Mouse (Mus musculus) 3134 (cell line): ENCODE data around the gene Nacc1.
A peak's percentile ranks its signal among the peaks of the same experiment; 100 is the strongest.

Experiments used
- DNase-seq: peaks from one replicate; pipeline ENCODE4 v3.0.0-alpha.2; 2011; ENCODE audit warnings: low spot score; ENCODE audit not compliant: insufficient read length; ENCODE audit errors: extremely low read depth

Gene Nacc1

GRCm38 (mm10) chr8:84687705-84688100, at the start of gene Nacc1:
Nacc1 (minus strand) TSS chr8:84687862.
- DNase-seq, result peak; percentile 80

- no peak for DNase-seq
These were observed 48.9 kb upstream of the Nacc1 start for GRCm38 (mm10) chr8:84736521-84736920.

- no peak for DNase-seq
These were observed 47.9 kb upstream of the Nacc1 start for GRCm38 (mm10) chr8:84735597-84735996.

GRCm38 (mm10) chr8:84734680-84735079, 47.0 kb upstream of the Nacc1 start:
- DNase-seq, result no peak

GRCm38 (mm10) chr8:84733959-84734358, 46.3 kb upstream of the Nacc1 start:
- DNase-seq, result no peak

- DNase-seq, result no peak
These were observed 45.3 kb upstream of the Nacc1 start for GRCm38 (mm10) chr8:84732996-84733395.

GRCm38 (mm10) chr8:84732545-84732944, 44.9 kb upstream of the Nacc1 start:
- DNase-seq, result no peak

- no peak for DNase-seq
These were observed 43.9 kb upstream of the Nacc1 start for GRCm38 (mm10) chr8:84731371-84732177.

- DNase-seq, result no peak
These were observed 43.1 kb upstream of the Nacc1 start for GRCm38 (mm10) chr8:84730541-84731370.

GRCm38 (mm10) chr8:84729921-84730362, 42.3 kb upstream of the Nacc1 start:
- no peak for DNase-seq

- no peak for DNase-seq
These were observed 40.8 kb upstream of the Nacc1 start for GRCm38 (mm10) chr8:84728474-84728873.

GRCm38 (mm10) chr8:84725941-84726259, 38.2 kb upstream of the Nacc1 start:
- no peak for DNase-seq

GRCm38 (mm10) chr8:84725246-84725940, 37.7 kb upstream of the Nacc1 start:
- no peak for DNase-seq

GRCm38 (mm10) chr8:84724683-84725082, 37.0 kb upstream of the Nacc1 start:
- DNase-seq, result no peak

- DNase-seq, result peak; percentile 52
These were observed 35.9 kb upstream of the Nacc1 start for GRCm38 (mm10) chr8:84723571-84723900.

GRCm38 (mm10) chr8:84722850-84723570, 35.3 kb upstream of the Nacc1 start, which contains the start of gene G430095P16Rik:
G430095P16Rik (plus strand) TSS chr8:84723007.
- DNase-seq, result peak; percentile 86

- DNase-seq, result no peak
These were observed 34.8 kb upstream of the Nacc1 start for GRCm38 (mm10) chr8:84722530-84722849.

- DNase-seq, result no peak
These were observed 31.5 kb upstream of the Nacc1 start for GRCm38 (mm10) chr8:84718959-84719690.

- no peak for DNase-seq
These were observed 30.8 kb upstream of the Nacc1 start for GRCm38 (mm10) chr8:84718476-84718875.

- no peak for DNase-seq
These were observed 29.1 kb upstream of the Nacc1 start for GRCm38 (mm10) chr8:84716790-84717189.
